Mouse (Mus musculus) small intestine, adult 2 months (tissue): ENCODE results near the gene Pacs1. TPM values are rescaled to one million over a fixed set of nuclear protein-coding genes. Genes with fewer than 3 reads are reported as not detected.

ENCODE experiments used
- H3K27ac ChIP-seq: fragments of 200-500 bp; 2 replicates; pipeline ENCODE4 v1.5.1; 2012; ENCODE audit warnings: low read depth, low read length, control low read depth, inconsistent platforms; ENCODE audit not compliant: insufficient read depth
- H3K27me3 ChIP-seq: fragments of 200-500 bp; 2 replicates; pipeline ENCODE4 v1.6.1; 2012; ENCODE audit warnings: mild to moderate bottlenecking, moderate library complexity, low read length, inconsistent platforms; ENCODE audit not compliant: control insufficient read depth, insufficient read depth
- H3K36me3 ChIP-seq: fragments of 200-500 bp; 2 replicates; pipeline ENCODE4 v1.6.1; 2012; ENCODE audit warnings: mild to moderate bottlenecking, low read length, control low read depth, inconsistent platforms; ENCODE audit not compliant: control insufficient read depth, insufficient read depth
- H3K4me1 ChIP-seq: fragments of 200-500 bp; 2 replicates; pipeline ENCODE4 v1.6.1; 2012; ENCODE audit warnings: low read length, inconsistent platforms, mixed read lengths; ENCODE audit not compliant: control insufficient read depth, insufficient read depth, insufficient read length
- H3K4me3 ChIP-seq: fragments of 200-500 bp; 2 replicates; pipeline ENCODE4 v1.5.1; 2012; ENCODE audit warnings: low read depth, mild to moderate bottlenecking, control low read depth, inconsistent platforms, low read length, moderate library complexity
- CTCF ChIP-seq: fragments of 200-500 bp; IDR thresholded peaks from 2 replicates; pipeline ENCODE4 v1.5.1; 2012; ENCODE audit warnings: low read depth, mild to moderate bottlenecking, control low read depth, inconsistent platforms, low read length, moderate library complexity, mixed read lengths; ENCODE audit not compliant: insufficient replicate concordance, insufficient read length; ENCODE audit errors: extremely low read depth
- POLR2A ChIP-seq: fragments of 200-500 bp; IDR thresholded peaks from 2 replicates; pipeline ENCODE4 v1.6.1; 2012; ENCODE audit warnings: low read depth, mild to moderate bottlenecking, control low read depth, inconsistent platforms, low read length, moderate library complexity
- WGBS: fragments of 180-500 bp; shearing (Covaris S2); methylation state at CpG from one replicate; pipeline ENCODE4 v1.1.7; 2018; 5-methylcytosine and 5-hydroxymethylcytosine counted together
- polyA plus RNA-seq: library from polyadenylated mRNA; depleted of rRNA; stranded (reverse); fragments of >200 nt; gene quantifications from 2 replicates; pipeline ENCODE4 v1.2.3, GENCODE M21; 2012

The Pacs1 gene
- polyA plus RNA-seq, 1 experiment, result 8.9 TPM

DNA sequence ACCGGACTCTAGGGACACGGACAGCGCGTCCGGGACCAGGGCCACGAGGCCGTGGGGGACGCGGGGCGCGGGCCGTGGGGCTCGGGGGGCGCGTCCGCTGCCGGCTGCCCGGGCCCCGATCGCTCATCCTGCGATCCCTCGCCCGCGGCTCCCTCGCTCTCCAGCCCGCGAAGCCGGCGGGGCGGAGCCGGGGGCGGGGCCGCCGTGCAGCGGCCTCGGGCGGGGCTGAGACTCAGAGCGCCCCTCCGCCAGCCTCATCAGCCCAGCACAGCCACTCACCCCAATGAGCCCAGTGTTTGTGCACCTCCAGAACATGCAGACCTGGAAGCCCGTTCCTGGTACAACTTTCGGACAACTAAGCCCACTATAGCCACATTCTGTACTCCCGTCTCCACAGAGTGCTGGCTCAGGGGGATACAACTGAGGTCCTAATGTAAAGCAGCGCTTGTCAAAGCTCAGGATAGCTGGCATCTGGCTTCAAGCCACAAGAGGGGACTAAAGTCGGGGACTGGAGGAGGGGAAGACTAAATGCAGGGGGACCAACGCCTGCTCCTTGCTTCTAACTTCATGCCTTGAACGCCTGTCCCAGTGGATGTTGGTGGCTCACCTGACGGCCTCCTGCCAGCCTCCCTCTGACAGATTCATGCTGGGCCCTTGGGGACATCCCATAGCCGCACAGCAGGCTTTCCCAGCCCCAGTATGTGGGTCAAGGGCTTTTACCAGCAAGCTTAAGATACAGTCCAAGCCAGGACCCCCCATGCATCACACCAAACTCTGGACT is 174.4 kb downstream of the Pacs1 start, which contains the start of gene Cnih2:
Gene Cnih2 (minus strand): TSS at position 159 of the 781 bp plus-strand sequence.
- H3K4me3 ChIP-seq, result peak within 1 kb of the TSS; percentile 41
- 9% methylated on average over 48 of the region's 48 CpGs for WGBS
- TF ChIP-seq CTCF (no peak), POLR2A (no peak)
- H3K27ac ChIP-seq, result no peak within 1 kb of the TSS
- peaks cover 34% of the 10 kb centered on the region for H3K36me3 ChIP-seq
- no peaks in the 10 kb centered on the region for H3K27me3 ChIP-seq
- peaks cover 5% of the 10 kb centered on the region; the same call in 1 of the 2 replicates for H3K4me1 ChIP-seq

DNA sequence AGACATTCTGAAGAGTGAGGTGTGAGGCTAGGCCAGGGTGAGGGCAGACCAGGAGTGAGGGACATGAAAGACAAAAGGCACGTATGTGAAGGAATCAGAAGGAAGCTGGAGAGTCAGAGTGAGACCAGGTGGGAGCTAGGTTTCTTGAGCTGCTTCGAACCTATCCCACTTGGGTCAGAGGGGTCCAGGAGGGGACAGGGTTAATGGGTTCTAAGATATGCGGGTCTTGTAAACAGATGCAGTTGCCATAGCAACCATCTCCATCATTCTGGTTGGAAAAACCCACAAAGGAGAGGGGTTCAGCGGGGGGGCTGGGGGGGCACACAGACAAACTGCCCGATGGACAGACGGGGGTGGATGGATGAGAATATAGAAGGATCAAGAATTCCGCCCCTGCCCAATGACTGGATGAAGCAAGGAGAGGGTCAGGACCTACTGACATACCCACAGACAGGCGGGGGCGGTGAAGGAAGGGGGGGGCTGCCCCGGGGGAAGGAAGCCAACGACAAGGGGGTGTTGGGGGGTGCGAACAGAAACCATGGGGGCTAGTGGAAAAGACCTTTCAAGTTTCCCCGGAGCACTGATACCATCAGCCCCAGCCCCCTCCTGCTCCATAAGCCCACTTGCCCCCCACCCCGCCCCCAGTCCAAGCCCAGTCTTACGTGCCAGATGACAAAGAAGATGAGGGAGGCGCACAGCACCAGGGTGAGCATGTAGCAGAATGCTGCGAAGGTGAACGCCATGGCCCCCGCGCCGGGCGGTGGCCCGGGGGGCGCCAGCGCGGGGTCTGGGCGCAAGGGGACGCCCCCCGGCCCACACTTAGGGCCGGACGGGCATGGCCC is 175.2 kb downstream of the Pacs1 start:
- Histone ChIP-seq H3K36me3 (peaks cover 26% of the 10 kb centered on the region), H3K4me3 (peak overlapping the region; percentile 41), H3K27ac (no peak overlapping the region), H3K27me3 (no peaks in the 10 kb centered on the region), H3K4me1 (peaks cover 5% of the 10 kb centered on the region; the same call in 1 of the 2 replicates)
- WGBS, result 10% methylated on average over 30 of the region's 31 CpGs
- TF ChIP-seq CTCF (no peak), POLR2A (no peak)

DNA sequence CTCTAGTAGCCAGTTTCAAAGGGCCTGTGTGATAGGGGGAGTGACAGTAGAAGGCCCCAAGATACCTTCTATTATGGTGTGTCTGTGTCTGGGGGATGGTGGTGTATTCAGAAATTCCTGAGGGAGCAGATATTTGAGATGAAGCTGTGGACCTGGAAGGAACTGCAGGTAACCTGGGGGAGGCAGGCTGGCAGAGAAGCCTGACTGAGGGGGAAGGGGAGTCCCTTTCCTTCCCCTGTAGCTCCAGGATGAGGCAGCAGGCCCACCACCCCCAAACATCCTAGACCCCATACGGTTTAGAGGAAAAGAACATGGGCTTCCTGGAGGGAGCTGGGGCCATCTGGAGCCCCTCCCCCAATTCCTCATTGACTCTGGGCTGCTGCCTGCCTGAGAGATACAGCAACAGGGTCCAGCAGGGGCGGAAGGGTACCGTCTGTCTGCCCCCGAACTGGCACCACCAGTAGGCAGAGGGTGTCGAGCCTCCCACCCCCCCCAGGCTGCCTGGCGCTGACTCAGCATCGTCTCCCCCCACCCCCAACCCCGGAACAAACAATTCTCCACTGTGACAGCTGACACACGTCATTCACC is 176.9 kb downstream of the Pacs1 start:
- Histone ChIP-seq H3K4me1 (peaks cover 5% of the 10 kb centered on the region; the same call in 1 of the 2 replicates), H3K27me3 (no peaks in the 10 kb centered on the region), H3K36me3 (peaks cover 24% of the 10 kb centered on the region), H3K4me3 (no peak overlapping the region), H3K27ac (no peak overlapping the region)
- 13% methylated on average over 9 of the region's 9 CpGs for WGBS
- TF ChIP-seq CTCF (no peak), POLR2A (no peak)

DNA sequence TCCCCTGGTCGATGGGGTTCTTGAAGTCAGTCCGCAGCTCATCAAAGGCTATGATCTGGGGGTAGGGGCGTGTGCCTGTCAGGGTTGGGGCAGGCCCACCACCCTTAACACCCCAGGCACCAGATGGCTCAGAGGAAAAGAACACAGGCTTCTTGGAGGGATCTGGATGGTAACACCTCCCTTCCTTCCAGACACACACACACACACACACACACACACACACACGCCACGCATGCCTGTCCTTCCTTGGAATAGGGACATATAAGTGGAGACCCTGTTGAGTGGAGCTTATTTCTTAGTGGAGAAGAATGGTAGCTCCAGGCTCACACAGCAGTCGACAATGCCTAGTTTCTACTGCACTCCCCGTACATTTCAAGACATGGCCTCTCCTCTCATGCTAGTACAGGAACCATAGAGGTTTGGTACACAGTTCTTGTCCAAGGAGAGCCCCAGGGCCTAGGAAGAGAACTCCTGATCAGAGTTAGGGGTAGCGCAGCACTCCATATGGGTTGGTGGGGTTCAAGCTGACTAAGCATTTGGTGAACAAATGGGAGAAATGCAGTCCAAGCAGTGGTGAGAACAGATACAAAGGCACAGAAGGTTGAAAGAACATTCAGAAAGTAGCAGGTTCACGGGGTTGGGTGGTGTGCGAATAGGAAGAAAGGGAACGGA is 178.0 kb downstream of the Pacs1 start:
- Histone ChIP-seq H3K4me3 (no peak overlapping the region), H3K27me3 (no peaks in the 10 kb centered on the region), H3K27ac (no peak overlapping the region), H3K4me1 (peaks cover 5% of the 10 kb centered on the region; the same call in 1 of the 2 replicates), H3K36me3 (peaks cover 20% of the 10 kb centered on the region)
- TF ChIP-seq CTCF (no peak), POLR2A (no peak)
- WGBS, result 46% methylated on average over 11 of the region's 11 CpGs

DNA sequence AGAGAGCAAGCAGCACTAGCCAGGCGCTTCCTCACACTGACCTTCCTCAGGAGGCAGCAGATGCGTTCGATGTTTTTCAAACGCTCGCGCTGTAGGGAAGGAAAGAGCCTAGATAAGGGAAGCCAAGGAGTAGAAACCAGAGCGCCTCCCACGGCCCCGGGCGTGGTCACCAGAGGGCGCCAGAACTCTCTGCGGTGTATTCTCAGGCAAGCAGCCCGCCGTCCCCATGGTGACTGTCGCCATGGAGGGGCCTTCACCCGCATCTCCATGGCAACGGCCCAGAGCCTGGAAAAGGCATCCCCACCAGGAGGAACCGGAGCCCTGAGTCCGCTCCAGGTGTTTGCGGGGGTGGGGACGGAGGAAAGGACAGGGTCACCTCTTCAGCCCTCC is 178.7 kb downstream of the Pacs1 start:
- no peak overlapping the region for H3K27ac ChIP-seq
- H3K4me1 ChIP-seq, result peaks cover 6% of the 10 kb centered on the region
- H3K36me3 ChIP-seq, result peaks cover 19% of the 10 kb centered on the region
- no peak overlapping the region for H3K4me3 ChIP-seq
- WGBS, result 1% methylated on average over 21 of the region's 21 CpGs
- no peaks in the 10 kb centered on the region for H3K27me3 ChIP-seq
- TF ChIP-seq POLR2A, result no peak
- TF ChIP-seq CTCF, result peak; percentile 87

DNA sequence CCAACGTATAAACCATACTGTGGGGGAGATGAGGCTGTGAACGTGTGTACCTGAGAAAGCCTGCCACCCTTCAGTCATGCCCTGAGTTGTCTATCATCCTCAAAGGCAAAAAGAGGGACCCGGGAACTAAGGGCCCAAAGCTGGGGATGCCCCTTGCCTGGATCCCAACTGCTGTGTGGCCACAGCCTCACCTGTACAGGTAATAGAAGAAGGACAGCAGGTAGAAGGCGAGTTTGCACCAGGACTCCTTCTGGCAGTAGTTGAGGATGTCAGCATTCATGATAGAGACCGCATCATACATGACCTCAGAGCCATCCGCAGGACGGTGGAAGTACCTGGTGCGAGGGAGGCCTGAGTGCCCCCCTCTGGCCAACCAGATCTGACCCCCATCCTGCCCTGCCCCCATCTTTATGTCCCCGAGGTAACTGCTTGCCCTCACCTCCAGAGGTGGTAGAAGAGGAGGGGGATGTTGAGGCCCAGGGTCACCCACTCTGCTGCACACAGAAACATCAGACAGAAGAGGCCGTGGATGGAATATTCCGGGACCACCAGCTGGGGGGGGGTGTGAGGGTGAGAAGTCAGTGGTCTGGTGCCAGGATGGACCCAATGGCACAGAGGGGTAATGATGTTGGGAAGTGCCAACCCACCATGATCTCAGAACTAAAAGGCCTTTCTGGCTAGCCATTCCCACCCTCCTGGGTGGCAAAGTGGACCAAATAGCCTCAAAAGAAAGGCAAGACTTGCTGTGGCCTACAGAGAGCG is 179.3 kb downstream of the Pacs1 start:
- peaks cover 9% of the 10 kb centered on the region for H3K4me1 ChIP-seq
- 76% methylated on average over 12 of the region's 12 CpGs for WGBS
- TF ChIP-seq CTCF (no peak), POLR2A (no peak)

More for the DNA sequence above, 179.3 kb downstream of the Pacs1 start:
- Histone ChIP-seq H3K27ac (no peak overlapping the region), H3K36me3 (peaks cover 19% of the 10 kb centered on the region), H3K27me3 (no peaks in the 10 kb centered on the region), H3K4me3 (no peak overlapping the region)
